ENCODE assay signal across 8 mouse cellular contexts in the genomic region with DNA sequence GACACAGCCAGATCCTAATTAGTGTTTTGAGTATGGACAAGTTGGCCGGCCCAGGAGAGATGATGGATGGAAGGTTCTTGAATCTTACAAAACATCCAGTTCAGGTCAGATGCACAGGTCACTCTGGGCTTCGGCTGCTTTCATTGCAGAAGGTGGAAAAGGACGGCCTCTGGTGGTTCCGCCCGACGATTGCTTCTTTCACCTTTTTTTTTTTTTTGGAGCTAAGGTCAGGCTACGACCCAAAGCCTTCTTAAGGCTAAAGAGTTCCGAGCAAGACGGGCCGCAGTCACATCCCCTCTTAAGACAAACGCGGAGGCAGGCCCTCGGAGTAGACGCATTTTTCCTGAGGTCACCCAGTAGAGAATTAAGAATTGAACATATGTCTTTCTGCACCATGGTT. TPM values are rescaled to one million over a fixed set of nuclear protein-coding genes. Genes with fewer than 3 reads are reported as not detected.
DNase-seq lines count a peak whose midpoint lies in the region; ATAC-seq and TF ChIP-seq lines count a peak whose summit lies in the region.

No protein-coding gene starts in this region.

- WGBS in intestine, embryonic 15.5 days: under 1% methylated on average over 14 of the region's 14 CpGs
- under 1% methylated on average over 14 of the region's 14 CpGs for WGBS in liver, embryonic 14.5 days (ENCODE audit: insufficient replicate concordance)

- ATAC-seq in granulocyte monocyte progenitor cell, adult 5-6 weeks (replicated peaks; ENCODE audit: poor library complexity, severe bottlenecking): peak; percentile 50
- ATAC-seq in intestine, embryonic 15.5 days: peak; percentile 58
- ATAC-seq in liver, embryonic 14.5 days (ENCODE audit: insufficient read depth): peak; percentile 36; the same call in 1 of the 2 replicates

- H3K4me1 ChIP-seq in intestine, embryonic 15.5 days (replicated peaks): peaks cover 13% of the 10 kb centered on the region
- H3K4me1 ChIP-seq in liver, embryonic 14.5 days (replicated peaks; ENCODE audit: control insufficient read depth in 2 of 2, insufficient read depth in 2 of 2, low read length in 1 of 2): peaks cover 6 to 11% of the 10 kb centered on the region in 2 experiments

- TF ChIP-seq CTCF in liver, embryonic 14.5 days (IDR thresholded peaks at IDR 0.05; ENCODE audit: low read depth): peak; percentile 79

- peaks cover 5% of the 10 kb centered on the region; the same call in 1 of the 2 replicates for H3K36me3 ChIP-seq in intestine, embryonic 15.5 days
- H3K36me3 ChIP-seq in liver, embryonic 14.5 days (replicated peaks; ENCODE audit: control insufficient read depth, insufficient read depth, low read depth): peaks cover 4% of the 10 kb centered on the region

- peak overlapping the region; percentile 88 for H3K4me2 ChIP-seq in intestine, embryonic 15.5 days (replicated peaks)
- H3K4me2 ChIP-seq in liver, embryonic 14.5 days (ENCODE audit: low read depth): peak overlapping the region; percentile 93

- H3K9me3 ChIP-seq in intestine, embryonic 15.5 days: no peaks in the 10 kb centered on the region
- no peaks in the 10 kb centered on the region for H3K9me3 ChIP-seq in liver, embryonic 14.5 days (ENCODE audit: control insufficient read depth, low read length)

- no peaks in the 10 kb centered on the region for H3K27me3 ChIP-seq in intestine, embryonic 15.5 days (replicated peaks)
- H3K27me3 ChIP-seq in liver, embryonic 14.5 days (ENCODE audit: control insufficient read depth, insufficient read depth, low read length): no peaks in the 10 kb centered on the region

- peak overlapping the region; percentile 66 for H3K9ac ChIP-seq in intestine, embryonic 15.5 days
- H3K9ac ChIP-seq in liver, embryonic 14.5 days (replicated peaks): peak overlapping the region; percentile 84

- H3K4me3 ChIP-seq in intestine, embryonic 15.5 days (replicated peaks): peak overlapping the region; percentile 62
- H3K4me3 ChIP-seq in liver, embryonic 14.5 days (ENCODE audit: insufficient read depth in 1 of 2, low read depth in 2 of 2, low read length in 2 of 2): peak overlapping the region; percentile 81 to 91

- TF ChIP-seq EP300 in liver, embryonic 14.5 days (IDR thresholded peaks at IDR 0.05; ENCODE audit: low read depth): no peak

- peak overlapping the region; percentile 74 for H3K27ac ChIP-seq in intestine, embryonic 15.5 days
- peak overlapping the region; percentile 40 for H3K27ac ChIP-seq in liver, embryonic 14.5 days

- peak; percentile 72 for DNase-seq in CD4-positive, CD25-positive, alpha-beta regulatory T cell, adult 2 months (ENCODE audit: low read depth, low spot score)
- peak; percentile 87 for DNase-seq in adipocyte (ENCODE audit: low spot score)
- DNase-seq in embryo, embryonic 11 days: peak; percentile 78
- DNase-seq in liver, embryonic 14.5 days (ENCODE audit: low read depth in 3 of 3, low spot score in 3 of 3): peak; percentile 36 to 61 (median 53)
- DNase-seq in natural killer cell, adult 2 months (ENCODE audit: low spot score in 2 of 2): peak; percentile 53 to 56
- DNase-seq in thymus, postnatal 14 days: peak; percentile 53

RNA-seq across cellular contexts. Expression of a gene that starts 0.5 kb away (rescaled TPM):
- total RNA-seq in granulocyte monocyte progenitor cell, adult 5-6 weeks (2014; fragmentation: Nextera tagmentation): 42.4 and 49.8 TPM in 2 replicates
- 20.4 and 30.3 TPM in 2 replicates for total RNA-seq in granulocyte monocyte progenitor cell, adult 5-6 weeks (2017)
- 25.9 and 28.2 TPM in 2 replicates for polyA plus RNA-seq in intestine, embryonic 15.5 days (2015; fragmentation: Nextera tagmentation; extraction: Ambion mirVana)
- 17.8 and 18.5 TPM in 2 replicates for polyA plus RNA-seq in liver, embryonic 14.5 days (2012; rRNA removed)
- 21.4 and 23.7 TPM in 2 replicates for polyA plus RNA-seq in liver, embryonic 14.5 days (2014; fragmentation: Nextera tagmentation; extraction: Ambion mirVana)

RNA-seq across cellular contexts. Expression of a gene that starts 31.9 kb away (rescaled TPM):
- 613 and 665 TPM in 2 replicates for total RNA-seq in granulocyte monocyte progenitor cell, adult 5-6 weeks (2014; fragmentation: Nextera tagmentation)
- 822 and 987 TPM in 2 replicates for total RNA-seq in granulocyte monocyte progenitor cell, adult 5-6 weeks (2017)
- 110 TPM in 2 replicates for polyA plus RNA-seq in intestine, embryonic 15.5 days (2015; fragmentation: Nextera tagmentation; extraction: Ambion mirVana)
- 29.2 and 29.8 TPM in 2 replicates for polyA plus RNA-seq in liver, embryonic 14.5 days (2012; rRNA removed)
- polyA plus RNA-seq in liver, embryonic 14.5 days (2014; fragmentation: Nextera tagmentation; extraction: Ambion mirVana): 36.9 and 43.6 TPM in 2 replicates

RNA-seq across cellular contexts. Expression of a gene that starts 58.0 kb away (rescaled TPM):
- 1.7 and 2.3 TPM in 2 replicates for total RNA-seq in granulocyte monocyte progenitor cell, adult 5-6 weeks (2014; fragmentation: Nextera tagmentation)
- 0.30 and 0.46 TPM in 2 replicates for total RNA-seq in granulocyte monocyte progenitor cell, adult 5-6 weeks (2017)
- polyA plus RNA-seq in intestine, embryonic 15.5 days (2015; fragmentation: Nextera tagmentation; extraction: Ambion mirVana): 0.16 and 0.19 TPM in 2 replicates
- 0.29 and 0.45 TPM in 2 replicates for polyA plus RNA-seq in liver, embryonic 14.5 days (2012; rRNA removed)
- 0.06 and 0.08 TPM in 2 replicates for polyA plus RNA-seq in liver, embryonic 14.5 days (2014; fragmentation: Nextera tagmentation; extraction: Ambion mirVana)

Comparison
In these comparisons a context has a peak if more than half of its experiments do, and no peak if none do; other contexts are left out.
1. Peak in every context shown above with its lines: DNase-seq, ATAC-seq, H3K4me3 ChIP-seq and H3K27ac ChIP-seq.